Mouse (Mus musculus) kidney, adult 11 months (tissue): ENCODE measurements around the gene Mut.

Experiments used
- DNase-seq: peaks from one replicate; pipeline ENCODE4 v3.0.0; 2022

The Mut gene

GRCm38 (mm10) chr17:40934420-40935231 is at the start of gene Mut, which contains the start of gene Cenpq:
TSS of gene Mut (plus strand) at chr17:40934685.
TSS of gene Cenpq (minus strand) at chr17:40935047.
- peak; percentile 99 for DNase-seq

GRCm38 (mm10) chr17:40885155-40885554 is 49.3 kb upstream of the Mut start:
- DNase-seq = no peak

- no peak for DNase-seq
Measured at GRCm38 (mm10) chr17:40887849-40888536, 46.5 kb upstream of the Mut start.

GRCm38 (mm10) chr17:40896863-40897262 is 37.6 kb upstream of the Mut start:
- no peak for DNase-seq

GRCm38 (mm10) chr17:40899783-40900363 is 34.6 kb upstream of the Mut start:
- DNase-seq = no peak

- no peak for DNase-seq
Measured at GRCm38 (mm10) chr17:40903345-40903744, 31.1 kb upstream of the Mut start.

GRCm38 (mm10) chr17:40904056-40904597 is 30.4 kb upstream of the Mut start:
- DNase-seq = no peak

- no peak for DNase-seq
Measured at GRCm38 (mm10) chr17:40904721-40905154, 29.7 kb upstream of the Mut start.

GRCm38 (mm10) chr17:40914250-40914649 is 20.2 kb upstream of the Mut start, which contains the start of gene Glyatl3:
TSS of gene Glyatl3 (minus strand) at chr17:40914350.
- no peak for DNase-seq

GRCm38 (mm10) chr17:40915499-40915898 is 19.0 kb upstream of the Mut start:
- no peak for DNase-seq

GRCm38 (mm10) chr17:40933985-40934384 is 500 bp upstream of the Mut start:
- DNase-seq = no peak

- DNase-seq = no peak
Measured at GRCm38 (mm10) chr17:40948518-40948917, 14.0 kb downstream of the Mut start.

- DNase-seq = no peak
Measured at GRCm38 (mm10) chr17:40977914-40978313, 43.4 kb downstream of the Mut start.

- DNase-seq = no peak
Measured at GRCm38 (mm10) chr17:40992102-40992501, 57.6 kb downstream of the Mut start.
